Mouse (Mus musculus): ENCODE results near the gene Sostdc1. TPM values are rescaled to one million over a fixed set of nuclear protein-coding genes. Genes with fewer than 3 reads are reported as not detected.

Gene Sostdc1
- polyA plus RNA-seq, 1 experiment from 2014 or later: 14.3 TPM

GRCm38 (mm10) chr12:36317036-36317819 is 3.3 kb downstream of the Sostdc1 start:
- WGBS: 3% methylated on average over 30 of the region's 30 CpGs
- peaks cover 30% of the 10 kb centered on the region for H3K4me1 ChIP-seq
- peak; percentile 73 for DNase-seq (ENCODE audit: low spot score)
- no peaks in the 10 kb centered on the region for H3K9me3 ChIP-seq (replicated peaks)
- peaks cover 15% of the 10 kb centered on the region for H3K27me3 ChIP-seq (ENCODE audit: low read depth, poor library complexity, severe bottlenecking)
- peak overlapping the region; percentile 62 for H3K4me3 ChIP-seq
- peak overlapping the region; percentile 79 for H3K27ac ChIP-seq (replicated peaks)
- H3K36me3 ChIP-seq: no peaks in the 10 kb centered on the region

GRCm38 (mm10) chr12:36317820-36318135 is 3.8 kb downstream of the Sostdc1 start:
- Histone ChIP-seq H3K27me3 (ENCODE audit: low read depth, poor library complexity, severe bottlenecking) (peaks cover 15% of the 10 kb centered on the region), H3K36me3 (no peaks in the 10 kb centered on the region), H3K4me1 (peaks cover 30% of the 10 kb centered on the region), H3K4me3 (0 out of 2 replicates have a peak overlapping the region, but pooled peaks have one; percentile 62), H3K27ac (replicated peaks) (no peak overlapping the region), H3K9me3 (replicated peaks) (no peaks in the 10 kb centered on the region)
- DNase-seq (ENCODE audit: low spot score): no peak
- WGBS: 27% methylated on average over 3 of the region's 3 CpGs

DNA sequence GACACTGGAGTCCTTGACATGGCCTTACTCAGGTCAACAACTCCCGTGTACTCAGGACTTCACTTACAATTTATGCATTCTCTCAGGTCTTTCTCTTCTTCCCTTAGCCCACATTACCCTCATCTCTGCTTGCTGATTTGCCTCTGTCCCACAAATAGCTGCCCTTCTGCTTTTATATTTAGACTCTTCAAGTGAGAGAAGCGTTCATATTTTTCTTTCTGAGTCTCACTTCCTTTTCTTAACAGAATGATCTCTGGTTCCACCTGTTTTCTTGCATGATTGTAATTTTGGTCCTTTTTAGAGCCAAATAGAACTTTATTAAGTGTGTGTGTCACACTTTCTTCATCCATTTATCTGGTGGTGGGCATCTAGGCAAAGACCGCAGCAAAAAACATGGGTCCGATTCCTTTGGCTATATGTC is 12.2 kb downstream of the Sostdc1 start:
- H3K4me3 ChIP-seq: no peak overlapping the region
- no peaks in the 10 kb centered on the region for H3K4me1 ChIP-seq
- H3K9me3 ChIP-seq (replicated peaks): no peaks in the 10 kb centered on the region
- H3K36me3 ChIP-seq: no peaks in the 10 kb centered on the region
- no peaks in the 10 kb centered on the region for H3K27me3 ChIP-seq (ENCODE audit: low read depth, poor library complexity, severe bottlenecking)
- 93% methylated on average over 4 of the region's 4 CpGs for WGBS
- DNase-seq (ENCODE audit: low spot score): no peak
- no peak overlapping the region for H3K27ac ChIP-seq (replicated peaks)

- DNase-seq (ENCODE audit: low spot score): no peak
- Histone ChIP-seq H3K27ac (replicated peaks) (no peak overlapping the region), H3K9me3 (replicated peaks) (no peaks in the 10 kb centered on the region), H3K27me3 (ENCODE audit: low read depth, poor library complexity, severe bottlenecking) (no peaks in the 10 kb centered on the region), H3K4me1 (no peaks in the 10 kb centered on the region), H3K36me3 (no peaks in the 10 kb centered on the region), H3K4me3 (no peak overlapping the region)
- 94% methylated on average over 1 of the region's 1 CpGs for WGBS
Observed at GRCm38 (mm10) chr12:36332676-36333075, 18.7 kb downstream of the Sostdc1 start.

GRCm38 (mm10) chr12:36333837-36334281 is 19.9 kb downstream of the Sostdc1 start:
- H3K4me1 ChIP-seq: no peaks in the 10 kb centered on the region
- H3K9me3 ChIP-seq (replicated peaks): no peaks in the 10 kb centered on the region
- no peak overlapping the region for H3K4me3 ChIP-seq
- 85% methylated on average over 9 of the region's 9 CpGs for WGBS
- H3K27me3 ChIP-seq (ENCODE audit: low read depth, poor library complexity, severe bottlenecking): no peaks in the 10 kb centered on the region
- no peak overlapping the region for H3K27ac ChIP-seq (replicated peaks)
- no peaks in the 10 kb centered on the region for H3K36me3 ChIP-seq
- no peak for DNase-seq (ENCODE audit: low spot score)

DNA sequence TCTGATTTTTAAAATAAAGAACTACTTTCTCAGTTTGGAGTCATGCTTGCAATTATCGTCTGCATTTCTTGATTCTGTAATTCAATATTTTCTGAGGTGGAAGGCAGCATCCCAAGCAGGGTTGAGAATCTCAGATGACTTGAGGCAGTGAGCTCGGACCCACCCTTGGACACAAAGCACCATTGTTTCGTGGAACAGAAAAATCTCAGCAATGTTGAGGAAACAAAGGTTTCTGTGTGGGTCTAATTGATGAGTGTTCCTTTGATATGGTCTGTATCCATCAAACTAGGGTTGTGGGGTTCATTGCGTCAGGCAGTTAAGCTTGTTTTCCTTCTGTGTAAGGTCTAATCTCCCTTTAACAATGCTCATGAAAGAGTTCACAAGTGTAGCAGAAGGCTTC is 30.2 kb downstream of the Sostdc1 start:
- no peak for DNase-seq (ENCODE audit: low spot score)
- Histone ChIP-seq H3K27me3 (ENCODE audit: low read depth, poor library complexity, severe bottlenecking) (no peaks in the 10 kb centered on the region), H3K36me3 (no peaks in the 10 kb centered on the region), H3K4me3 (no peak overlapping the region), H3K4me1 (no peaks in the 10 kb centered on the region), H3K9me3 (replicated peaks) (no peaks in the 10 kb centered on the region), H3K27ac (replicated peaks) (no peak overlapping the region)
- WGBS: 79% methylated on average over 4 of the region's 4 CpGs

- Histone ChIP-seq H3K4me1 (no peaks in the 10 kb centered on the region), H3K9me3 (replicated peaks) (no peaks in the 10 kb centered on the region), H3K36me3 (no peaks in the 10 kb centered on the region), H3K4me3 (no peak overlapping the region), H3K27me3 (ENCODE audit: low read depth, poor library complexity, severe bottlenecking) (no peaks in the 10 kb centered on the region), H3K27ac (replicated peaks) (no peak overlapping the region)
- DNase-seq (ENCODE audit: low spot score): no peak
- WGBS: 89% methylated on average over 3 of the region's 3 CpGs
Observed at GRCm38 (mm10) chr12:36360064-36360463, 46.1 kb downstream of the Sostdc1 start.

DNA sequence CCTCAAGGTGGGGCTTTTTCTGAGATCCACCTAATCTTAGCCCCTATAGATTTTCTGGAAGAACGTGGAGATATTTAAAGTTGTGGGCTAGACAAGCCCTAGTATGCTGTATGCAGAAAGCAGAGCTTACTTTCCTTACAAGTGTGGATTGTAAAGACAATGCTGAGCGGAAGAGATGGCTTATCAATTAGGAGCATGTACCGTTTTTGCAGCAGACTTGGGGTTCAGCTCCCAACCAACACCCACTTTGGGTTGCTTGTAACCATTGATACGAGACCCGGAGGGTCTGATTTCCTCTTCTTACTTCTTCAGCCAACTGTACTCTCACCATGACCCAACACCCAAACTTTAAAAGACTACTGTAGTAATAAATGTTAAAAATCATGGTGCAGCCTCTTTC is 46.8 kb downstream of the Sostdc1 start:
- no peaks in the 10 kb centered on the region for H3K27me3 ChIP-seq (ENCODE audit: low read depth, poor library complexity, severe bottlenecking)
- H3K9me3 ChIP-seq (replicated peaks): no peaks in the 10 kb centered on the region
- no peak for DNase-seq (ENCODE audit: low spot score)
- no peaks in the 10 kb centered on the region for H3K36me3 ChIP-seq
- 90% methylated on average over 5 of the region's 5 CpGs for WGBS
- no peak overlapping the region for H3K4me3 ChIP-seq
- H3K27ac ChIP-seq (replicated peaks): no peak overlapping the region
- no peaks in the 10 kb centered on the region for H3K4me1 ChIP-seq

DNA sequence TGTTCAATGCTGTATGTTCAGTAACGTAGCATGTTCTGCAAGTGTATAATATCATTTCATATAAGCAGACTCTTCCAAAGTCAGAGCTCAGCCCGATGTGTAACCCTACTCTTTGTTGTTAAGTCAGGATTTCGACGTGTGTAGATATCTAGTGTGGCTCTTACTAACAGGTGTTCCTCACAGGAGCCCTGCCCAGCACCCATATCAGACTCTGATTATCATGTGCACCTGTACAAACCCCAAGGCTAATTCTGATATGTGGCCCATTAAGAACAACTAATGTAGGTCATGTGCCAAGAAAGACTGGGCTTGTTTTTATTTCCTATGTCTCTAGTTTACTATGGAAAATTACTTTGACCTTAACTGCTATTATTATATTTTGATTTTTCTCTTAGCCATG is 50.1 kb downstream of the Sostdc1 start:
- 93% methylated on average over 4 of the region's 4 CpGs for WGBS
- Histone ChIP-seq H3K9me3 (replicated peaks) (no peaks in the 10 kb centered on the region), H3K27ac (replicated peaks) (no peak overlapping the region), H3K27me3 (ENCODE audit: low read depth, poor library complexity, severe bottlenecking) (no peaks in the 10 kb centered on the region), H3K36me3 (no peaks in the 10 kb centered on the region), H3K4me1 (no peaks in the 10 kb centered on the region), H3K4me3 (no peak overlapping the region)
- no peak for DNase-seq (ENCODE audit: low spot score)

Other genes starting within 250 kb of the Sostdc1 start
- gene Ankmy2, start 157.0 kb upstream of the Sostdc1 start, polyA plus RNA-seq (2016; fragmentation: Nextera tagmentation; extraction: Ambion mirVana): 21.1 and 22.0 TPM in 2 replicates
- gene Bzw2, start 156.1 kb upstream of the Sostdc1 start, polyA plus RNA-seq (2016; fragmentation: Nextera tagmentation; extraction: Ambion mirVana): 244 and 258 TPM in 2 replicates
- not detected in 2 replicates for gene Lrrc72, start 60.7 kb upstream of the Sostdc1 start, polyA plus RNA-seq (2016; fragmentation: Nextera tagmentation; extraction: Ambion mirVana)
- gene Ispd, start 67.3 kb downstream of the Sostdc1 start, polyA plus RNA-seq (2016; fragmentation: Nextera tagmentation; extraction: Ambion mirVana): 7.2 and 9.2 TPM in 2 replicates
- gene D630036H23Rik, start 68.0 kb downstream of the Sostdc1 start, polyA plus RNA-seq (2016; fragmentation: Nextera tagmentation; extraction: Ambion mirVana): 0.58 and 0.71 TPM in 2 replicates

Data from midbrain, embryonic 10.5 days (tissue).